Mouse (Mus musculus) neutrophil, adult 5-6 weeks (primary cell): ENCODE measurements around the gene 5730522E02Rik. TPM values are rescaled to one million over a fixed set of nuclear protein-coding genes. Genes with fewer than 3 reads are reported as not detected.

Experiments
- ATAC-seq: fragments of 151-379, 151-347 bp; 2 replicates; pipeline ENCODE4 v1.8.0; 2017; ENCODE audit warnings: mild to moderate bottlenecking, moderate TSS enrichment; ENCODE audit not compliant: insufficient number of reproducible peaks, poor library complexity, low FRiP score, severe bottlenecking; ENCODE audit errors: extremely low read depth
- total RNA-seq: library from RNA; stranded (forward); fragments of 200-1000 nt; gene quantifications from 2 replicates; pipeline ENCODE4 v1.2.3, GENCODE M21; 2017

Gene 5730522E02Rik
- total RNA-seq, 1 experiment from 2014 or later, result 0.35 TPM

- no peak for ATAC-seq
These were observed 618.3 kb downstream of the 5730522E02Rik start for GRCm38 (mm10) chr11:25592268-25592667.

GRCm38 (mm10) chr11:25590215-25590614 is 620.3 kb downstream of the 5730522E02Rik start:
- no peak for ATAC-seq

- ATAC-seq, result no peak
These were observed 621.1 kb downstream of the 5730522E02Rik start for GRCm38 (mm10) chr11:25589509-25589908.

GRCm38 (mm10) chr11:25574129-25574465 is 636.5 kb downstream of the 5730522E02Rik start:
- ATAC-seq, result no peak

- no peak for ATAC-seq
These were observed 637.0 kb downstream of the 5730522E02Rik start for GRCm38 (mm10) chr11:25573408-25574128.

- no peak for ATAC-seq
These were observed 639.2 kb downstream of the 5730522E02Rik start for GRCm38 (mm10) chr11:25571396-25571795.

Other genes with a start within 250 kb of the 5730522E02Rik start
- gene Fancl, start 175.4 kb upstream of the 5730522E02Rik start, total RNA-seq, result 17.3 and 27.7 TPM in 2 replicates